Mouse (Mus musculus) telencephalon, adult 2 months (tissue): ENCODE measurements around the gene Wnt11.

Experiments
- DNase-seq: peaks from one replicate; pipeline ENCODE4 v3.0.0-alpha.2; 2011; ENCODE audit warnings: low read depth, low spot score

Wnt11 gene

DNA sequence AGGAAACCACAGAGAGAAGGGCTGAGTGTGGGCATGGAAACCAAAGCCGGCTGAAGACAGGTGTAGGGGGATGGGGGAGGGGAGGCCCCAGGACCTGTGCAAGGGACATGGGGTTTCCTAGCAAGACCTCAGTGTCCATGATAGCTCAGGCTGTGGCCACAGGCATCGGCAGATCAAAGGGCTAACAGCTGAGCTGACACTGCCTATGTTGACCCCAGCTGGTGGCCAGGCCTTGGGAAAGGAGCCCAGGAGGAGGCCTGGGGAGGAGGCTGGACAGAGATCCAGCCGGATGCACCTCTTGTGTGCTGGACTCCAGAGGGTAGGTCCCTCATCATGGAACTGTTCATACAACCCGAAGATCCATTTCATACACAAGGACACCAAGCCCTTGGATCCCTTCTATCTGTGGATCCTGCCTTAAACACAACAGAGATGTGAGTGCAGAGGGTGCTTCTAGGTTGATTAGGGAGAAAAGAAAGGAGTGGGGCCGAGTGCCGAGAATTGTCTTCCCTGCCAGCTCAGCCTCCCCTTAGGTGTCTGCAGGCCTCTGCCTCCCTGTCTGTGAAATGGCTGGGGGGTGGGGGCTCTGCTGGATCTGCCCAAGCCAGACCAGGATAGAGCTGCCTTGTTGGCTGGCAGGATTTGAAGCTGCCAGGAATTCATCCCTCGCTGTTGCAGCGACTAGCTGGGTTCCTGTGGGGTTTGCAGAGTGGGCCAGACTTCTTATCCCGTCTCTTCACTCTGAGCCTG is 29.2 kb downstream of the Wnt11 start:
- no peak for DNase-seq

GRCm38 (mm10) chr7:98867053-98867793 is 32.3 kb downstream of the Wnt11 start:
- DNase-seq = no peak

GRCm38 (mm10) chr7:98867794-98868150 is 32.9 kb downstream of the Wnt11 start:
- no peak for DNase-seq

GRCm38 (mm10) chr7:98869070-98869469 is 34.2 kb downstream of the Wnt11 start:
- DNase-seq = no peak

- DNase-seq = no peak
Observed at GRCm38 (mm10) chr7:98870791-98871190, 35.9 kb downstream of the Wnt11 start.

DNA sequence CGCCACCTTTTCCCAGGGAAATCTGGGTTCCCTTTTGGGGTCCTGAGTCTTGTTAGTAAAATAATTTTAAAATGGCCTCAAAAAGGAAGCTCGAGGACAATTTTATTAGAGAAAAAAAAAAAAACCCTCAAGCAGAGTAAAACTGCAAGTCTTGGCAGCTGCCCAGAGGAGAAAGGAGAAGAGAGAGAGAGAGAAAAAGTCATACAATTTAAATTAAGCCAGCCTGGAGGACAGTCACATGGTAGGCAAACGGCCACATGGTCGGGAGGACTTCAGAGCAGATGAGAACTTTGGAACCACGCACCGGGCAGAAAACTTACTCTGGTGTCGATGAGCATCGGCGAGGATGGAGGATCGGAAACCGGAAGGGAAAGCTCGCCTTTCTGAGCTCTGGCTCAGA is 37.0 kb downstream of the Wnt11 start:
- no peak for DNase-seq

DNA sequence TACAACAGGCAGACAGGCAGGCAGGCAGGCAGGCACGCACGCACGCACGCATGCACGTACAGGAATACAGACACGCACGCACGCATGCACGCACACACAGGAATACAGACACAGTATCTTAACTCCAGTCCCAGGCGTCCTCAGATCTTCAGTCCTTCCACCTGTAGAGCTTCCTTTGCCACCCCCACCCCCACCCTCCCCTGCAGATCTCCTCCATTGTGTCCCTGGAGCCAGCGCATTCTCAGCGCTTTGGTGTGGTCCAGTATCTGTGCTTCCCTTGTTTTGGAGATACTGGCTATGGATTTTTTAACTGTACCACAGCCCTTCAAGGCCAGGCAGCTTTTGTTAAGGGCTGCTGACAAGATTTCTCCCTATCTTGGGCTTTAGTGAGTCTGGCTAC is 38.4 kb downstream of the Wnt11 start:
- no peak for DNase-seq

DNA sequence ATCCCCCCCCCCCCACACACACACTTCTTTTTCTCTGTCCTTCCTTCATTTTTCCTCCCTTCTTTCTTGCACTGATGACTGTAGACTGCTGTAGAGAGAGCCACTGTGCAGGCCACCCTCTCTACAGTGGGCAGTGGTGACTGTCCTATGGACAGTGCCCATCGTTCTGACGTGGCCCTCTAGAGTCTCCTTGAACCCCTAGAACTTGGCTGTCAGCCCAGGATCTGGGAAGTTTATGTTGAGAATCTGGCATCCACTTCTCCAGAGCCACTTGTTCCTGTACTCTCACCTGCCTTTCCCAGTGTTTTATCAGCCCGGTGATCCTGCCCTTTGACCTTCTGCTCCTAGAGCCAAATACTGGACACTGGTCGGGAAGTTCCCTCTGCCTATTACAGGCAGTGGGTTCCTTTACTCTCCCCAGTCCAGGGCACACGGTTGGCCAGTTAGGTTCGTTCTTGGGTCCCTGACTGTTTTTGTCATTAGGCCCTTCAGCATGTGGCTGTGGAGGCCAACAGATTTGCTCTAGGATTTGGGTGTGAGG is 39.6 kb downstream of the Wnt11 start:
- no peak for DNase-seq

DNA sequence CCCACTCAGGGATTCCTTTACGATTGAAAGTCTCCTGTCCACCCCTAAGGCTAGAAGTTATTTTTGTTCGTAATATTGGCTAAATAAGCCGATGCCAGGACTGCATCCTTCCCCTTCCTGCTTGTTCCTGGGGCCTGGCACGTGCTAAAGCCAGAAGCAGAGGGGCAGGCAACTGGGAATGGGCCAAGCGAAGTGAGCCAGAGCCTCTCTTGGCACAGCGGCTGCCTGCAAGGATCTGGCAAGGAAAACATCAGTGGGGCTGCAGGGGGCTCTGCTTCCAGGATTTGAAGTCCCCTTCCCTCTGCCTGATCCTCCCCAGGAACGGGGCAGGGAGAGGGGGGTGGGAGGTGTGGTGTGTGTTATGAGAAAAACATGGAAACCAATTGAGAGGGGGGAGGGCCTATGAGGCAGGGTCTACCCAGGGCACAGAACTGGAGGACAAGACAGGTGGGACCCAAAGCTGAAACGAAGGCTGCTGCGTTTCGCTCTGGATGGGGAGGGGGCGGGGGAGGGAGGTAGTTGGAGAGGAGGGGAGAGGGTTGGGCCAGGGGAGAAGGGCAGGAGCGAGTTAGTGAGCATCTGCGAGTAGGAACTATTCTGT is 40.6 kb downstream of the Wnt11 start:
- no peak for DNase-seq

DNA sequence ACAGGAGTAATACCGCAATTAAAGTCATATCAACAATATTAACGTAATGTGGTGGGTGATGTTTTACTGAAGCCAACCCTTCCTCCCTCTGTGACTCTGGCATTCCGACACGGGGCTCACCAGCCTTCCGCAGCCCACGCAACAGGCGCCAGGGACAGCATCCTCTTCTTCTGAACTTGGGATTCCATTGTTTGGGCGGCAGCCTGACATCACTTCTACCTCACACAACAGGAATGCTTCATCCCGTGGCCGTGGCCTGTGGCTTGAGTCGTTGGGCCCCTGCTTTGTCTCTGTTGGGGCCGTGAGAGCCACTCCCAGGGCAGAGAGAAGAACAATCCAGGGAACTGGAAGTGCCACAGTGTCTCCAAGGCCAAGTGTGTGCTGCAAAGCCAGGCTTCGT is 41.2 kb downstream of the Wnt11 start:
- no peak for DNase-seq

GRCm38 (mm10) chr7:98879176-98879575 is 44.3 kb downstream of the Wnt11 start:
- DNase-seq = no peak

DNA sequence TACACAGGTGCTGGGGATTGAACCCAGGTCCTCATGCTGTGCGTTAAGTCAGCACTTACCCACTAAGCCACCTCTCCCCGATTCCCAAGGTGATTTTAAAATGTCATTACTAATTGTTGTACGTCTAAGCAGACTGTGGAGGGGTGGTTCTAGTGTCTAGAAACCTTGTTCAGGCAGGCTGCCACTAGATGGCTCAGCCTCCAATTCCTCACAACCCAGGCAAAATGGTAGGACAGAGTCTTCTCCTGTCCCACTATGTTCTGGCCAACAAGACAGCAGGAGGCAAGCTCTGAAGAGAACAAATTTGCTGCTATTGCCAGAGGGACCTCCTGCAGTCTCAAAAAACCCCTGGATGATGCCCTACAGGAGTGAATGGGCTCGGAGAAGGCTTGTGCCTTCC is 47.0 kb downstream of the Wnt11 start:
- DNase-seq = no peak

- DNase-seq = no peak
Observed at GRCm38 (mm10) chr7:98887811-98888261, 52.9 kb downstream of the Wnt11 start.

DNA sequence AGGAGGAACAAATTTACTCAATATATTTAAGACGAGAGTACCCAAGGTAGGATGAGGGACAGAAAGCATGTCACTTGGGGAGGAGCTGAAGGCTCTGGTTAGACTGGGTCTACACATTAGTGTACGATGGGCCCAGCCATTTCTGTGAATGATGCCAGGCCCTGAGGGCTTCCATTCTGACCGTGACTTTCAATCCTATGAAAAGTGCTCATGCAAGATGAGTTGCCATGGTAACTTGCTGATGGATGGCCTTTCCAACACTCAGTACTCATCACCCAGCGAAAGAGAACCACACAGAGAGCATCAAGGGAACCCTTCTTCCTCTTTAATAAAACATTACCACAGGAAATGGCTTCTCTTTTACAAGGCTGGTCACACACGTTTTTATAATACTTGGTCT is 53.9 kb downstream of the Wnt11 start:
- no peak for DNase-seq

- no peak for DNase-seq
Observed at GRCm38 (mm10) chr7:98889211-98889610, 54.3 kb downstream of the Wnt11 start.

- no peak for DNase-seq
Observed at GRCm38 (mm10) chr7:98893144-98893543, 58.2 kb downstream of the Wnt11 start.

DNA sequence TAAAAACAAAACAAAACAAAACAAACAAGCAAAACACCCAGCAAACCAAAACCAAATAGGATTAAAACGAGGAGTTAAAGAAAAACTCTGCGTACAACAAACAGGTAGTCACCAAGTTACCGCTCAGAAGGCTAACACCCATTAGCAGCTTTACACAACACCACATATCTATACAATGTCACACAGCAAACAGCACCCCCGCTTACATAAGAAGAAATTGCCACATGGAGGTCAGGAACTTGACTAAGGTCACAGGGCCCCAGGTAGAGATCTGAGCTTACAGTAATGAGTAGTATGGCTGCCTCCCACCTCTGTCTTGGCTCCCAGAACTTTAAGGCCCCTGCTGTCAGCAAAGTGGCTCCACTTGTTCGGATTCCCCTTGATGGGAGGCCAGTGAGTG is 59.4 kb downstream of the Wnt11 start:
- DNase-seq = no peak

DNA sequence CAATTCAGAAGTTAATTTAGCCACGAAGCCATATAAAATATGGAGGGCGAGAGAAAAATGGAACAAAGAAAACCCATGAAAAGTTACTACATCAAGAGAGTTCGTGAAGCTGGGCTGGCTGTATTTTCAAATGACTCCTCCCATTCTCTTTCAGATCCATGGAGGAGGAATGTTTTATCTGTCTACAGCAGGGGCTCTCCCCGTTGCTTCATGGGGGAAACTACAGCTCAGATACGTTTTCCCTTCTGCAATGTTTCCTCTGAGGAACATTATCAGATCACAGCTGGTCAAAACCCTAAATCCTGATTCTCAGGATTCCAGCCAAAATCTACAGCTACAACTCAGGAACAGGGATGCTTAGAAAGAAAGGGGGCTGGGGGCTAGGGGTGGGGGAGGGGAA is 59.9 kb downstream of the Wnt11 start:
- no peak for DNase-seq

GRCm38 (mm10) chr7:98895501-98896095 is 60.7 kb downstream of the Wnt11 start:
- no peak for DNase-seq

- peak; percentile 58 for DNase-seq
Observed at GRCm38 (mm10) chr7:98897323-98897722, 62.4 kb downstream of the Wnt11 start.

DNA sequence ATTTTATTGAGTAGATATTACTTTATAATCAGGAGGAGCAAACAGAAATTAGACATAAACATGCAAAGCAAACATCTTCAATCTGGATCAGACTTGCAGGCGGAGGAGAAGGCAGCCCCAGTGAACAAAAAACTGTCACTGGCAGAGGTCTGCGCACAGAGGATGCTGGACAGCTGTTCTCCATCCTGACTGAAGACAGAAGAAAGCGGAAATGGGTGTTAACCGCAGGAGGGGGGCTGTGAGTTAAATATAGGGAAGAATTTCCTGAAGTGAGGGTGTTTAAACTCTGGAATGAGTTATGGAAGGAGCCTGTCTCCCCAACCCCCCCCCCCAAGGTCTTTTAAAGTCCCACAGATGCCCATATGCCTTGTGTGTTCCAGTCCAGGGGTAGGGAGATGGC is 64.9 kb downstream of the Wnt11 start:
- no peak for DNase-seq

GRCm38 (mm10) chr7:98901120-98901519 is 66.2 kb downstream of the Wnt11 start:
- DNase-seq = no peak
